Mouse (Mus musculus) midbrain, embryonic 11.5 days (tissue): Measurements from ENCODE around the gene Trafd1. TPM values are rescaled to one million over a fixed set of nuclear protein-coding genes. Genes with fewer than 3 reads are reported as not detected.

Experiments used
- ATAC-seq: fragments of 200-750 bp; cut with Nextera tagmentation; 2 replicates; pipeline ENCODE4 v1.8.0; 2017; ENCODE audit warnings: moderate TSS enrichment, moderate library complexity; ENCODE audit not compliant: low FRiP score
- DNase-seq: peaks from one replicate; pipeline ENCODE4 v3.0.0; 2015; ENCODE audit warnings: low spot score; ENCODE audit errors: missing footprints
- H3K27ac ChIP-seq: fragments of 300-500 bp; sonication (generic); 2 replicates; pipeline ENCODE4 v1.5.1; 2014; ENCODE audit warnings: low read depth, low read length
- H3K27me3 ChIP-seq: fragments of 300-500 bp; sonication (generic); 2 replicates; pipeline ENCODE4 v1.6.1; 2014; ENCODE audit warnings: mild to moderate bottlenecking, low read length, moderate library complexity, mixed read lengths; ENCODE audit not compliant: control insufficient read depth, insufficient read depth
- H3K36me3 ChIP-seq: fragments of 300-500 bp; sonication (generic); 2 replicates; pipeline ENCODE4 v1.6.1; 2014; ENCODE audit warnings: mild to moderate bottlenecking, low read length, moderate library complexity, mixed read lengths; ENCODE audit not compliant: control insufficient read depth, insufficient read depth
- H3K4me1 ChIP-seq: fragments of 300-500 bp; sonication (generic); 2 replicates; pipeline ENCODE4 v1.6.1; 2014; ENCODE audit warnings: low read length; ENCODE audit not compliant: control insufficient read depth, insufficient read depth
- H3K4me2 ChIP-seq: fragments of 300-500 bp; sonication (generic); 2 replicates; pipeline ENCODE4 v1.6.1; 2014; ENCODE audit warnings: mild to moderate bottlenecking, moderate library complexity
- H3K4me3 ChIP-seq: fragments of 300-500 bp; sonication (generic); 2 replicates; pipeline ENCODE4 v1.5.1; 2014; ENCODE audit warnings: low read depth, low read length
- H3K9ac ChIP-seq: fragments of 300-500 bp; sonication (generic); 2 replicates; pipeline ENCODE4 v1.6.1; 2014; ENCODE audit warnings: low read length
- H3K9me3 ChIP-seq: fragments of 300-500 bp; sonication (generic); 2 replicates; pipeline ENCODE4 v1.6.1; 2016; ENCODE audit warnings: low read length; ENCODE audit not compliant: control insufficient read depth
- WGBS: fragments of 180-500 bp; shearing (Covaris S2); extraction: QIAGEN DNeasy Blood & Tissue Kit; methylation state at CpG from one replicate; pipeline ENCODE4 v1.1.7; 2014; 5-methylcytosine and 5-hydroxymethylcytosine counted together
- polyA plus RNA-seq: library from polyadenylated mRNA; unstranded; fragments of >200 nt; fragmentation: Nextera tagmentation; extraction: Ambion mirVana; gene quantifications from 2 replicates; pipeline ENCODE4 v1.2.1, GENCODE M21; 2014

The Trafd1 gene
- polyA plus RNA-seq, 1 experiment from 2014 or later = 87.5 TPM

DNA sequence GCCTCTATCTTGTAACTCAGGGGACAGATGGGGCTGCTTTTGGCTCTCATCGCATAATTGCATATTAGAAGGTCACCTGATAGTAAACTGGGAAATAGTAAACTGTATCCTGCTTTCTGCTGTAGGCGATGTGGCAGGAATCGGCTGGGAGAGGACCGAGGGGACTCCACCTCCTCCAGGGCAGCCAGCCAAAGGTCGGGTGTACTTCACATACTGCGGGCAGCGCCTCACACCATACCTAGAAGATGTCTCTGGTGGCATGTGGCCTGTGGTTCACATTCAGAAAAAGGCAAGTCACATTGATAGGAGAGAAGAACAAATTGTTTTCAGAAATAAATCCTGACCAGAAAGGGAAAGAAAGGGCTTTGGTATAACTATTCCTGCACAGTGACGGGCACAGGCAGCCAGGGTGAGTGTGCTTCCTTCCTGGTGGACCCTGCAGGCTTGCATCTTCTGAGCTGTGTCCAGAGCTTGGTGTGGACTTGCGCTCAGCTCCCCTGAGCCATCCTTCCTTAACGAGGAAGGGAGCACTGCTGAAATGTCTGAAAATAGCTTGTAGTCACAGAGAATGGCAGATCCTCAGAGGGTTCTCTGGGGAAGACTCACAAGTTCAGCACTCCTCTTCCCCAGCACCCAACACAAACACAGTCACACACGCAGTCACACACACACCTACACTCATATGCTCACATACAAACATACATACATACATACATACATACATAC is 55.9 kb downstream of the Trafd1 start:
- Histone ChIP-seq H3K4me2 (peak overlapping the region; percentile 15), H3K36me3 (peaks cover 22% of the 10 kb centered on the region), H3K9ac (no peak overlapping the region), H3K27ac (no peak overlapping the region), H3K9me3 (no peaks in the 10 kb centered on the region), H3K27me3 (no peaks in the 10 kb centered on the region), H3K4me1 (no peaks in the 10 kb centered on the region), H3K4me3 (peak overlapping the region; percentile 2; the same call in 1 of the 2 replicates)
- WGBS = 89% methylated on average over 11 of the region's 11 CpGs
- DNase-seq = no peak
- no peak for ATAC-seq

GRCm38 (mm10) chr5:121326079-121326805 is 59.2 kb downstream of the Trafd1 start:
- Histone ChIP-seq H3K9ac (no peak overlapping the region), H3K4me2 (no peak overlapping the region), H3K27me3 (no peaks in the 10 kb centered on the region), H3K36me3 (peaks cover 20% of the 10 kb centered on the region), H3K4me1 (no peaks in the 10 kb centered on the region), H3K9me3 (no peaks in the 10 kb centered on the region), H3K27ac (no peak overlapping the region), H3K4me3 (no peak overlapping the region)
- no peak for ATAC-seq
- no peak for DNase-seq
- 91% methylated on average over 14 of the region's 14 CpGs for WGBS

Other genes with a start within 250 kb of the Trafd1 start
- 24.5 and 25.2 TPM in 2 replicates for gene Ptpn11, start 194.2 kb downstream of the Trafd1 start, polyA plus RNA-seq
- 664 and 673 TPM in 2 replicates for gene Rpl6, start 181.2 kb downstream of the Trafd1 start, polyA plus RNA-seq
- gene Hectd4, start 165.4 kb downstream of the Trafd1 start, polyA plus RNA-seq = 8.0 and 9.7 TPM in 2 replicates
- gene Naa25, start 12.3 kb upstream of the Trafd1 start, polyA plus RNA-seq = 46.9 and 51.7 TPM in 2 replicates
- gene Tmem116, start 66.3 kb upstream of the Trafd1 start, polyA plus RNA-seq = 0.66 and 1.1 TPM in 2 replicates
- 112 and 122 TPM in 2 replicates for gene Erp29, start 66.9 kb upstream of the Trafd1 start, polyA plus RNA-seq
- gene Adam1b, start 117.8 kb upstream of the Trafd1 start, polyA plus RNA-seq = 0.07 TPM in 1 of 2 replicates, not detected in the other
- 2.2 and 3.0 TPM in 2 replicates for gene Adam1a, start 159.8 kb upstream of the Trafd1 start, polyA plus RNA-seq
- not detected in 2 replicates for gene Gm42878, start 159.8 kb upstream of the Trafd1 start, polyA plus RNA-seq
- 52.1 and 53.5 TPM in 2 replicates for gene Mapkapk5, start 160.3 kb upstream of the Trafd1 start, polyA plus RNA-seq
- gene Aldh2, start 208.2 kb upstream of the Trafd1 start, polyA plus RNA-seq = 53.3 and 54.9 TPM in 2 replicates
- gene Acad12, start 233.3 kb upstream of the Trafd1 start, polyA plus RNA-seq = 1.5 TPM in 2 replicates